Mouse (Mus musculus) cerebellum, postnatal 25 days (tissue): ENCODE data around the gene Pyroxd1.
"Not testable (repeated sequence)": the region's sequence is repeated elsewhere in the genome, so short reads cannot be mapped to it uniquely, and the experiment has no call there.

Source experiments
- DNase-seq, 2 experiments: peaks; one replicate each; pipeline ENCODE4 v3.0.0; 2021; ENCODE audit warnings: mixed read lengths in 2 of 2

The Pyroxd1 gene

GRCm38 (mm10) chr6:142345440-142346038 is at the start of gene Pyroxd1:
Gene Pyroxd1, plus strand, starts transcription at chr6:142345654.
- DNase-seq, result peak; percentile 89 to 90

GRCm38 (mm10) chr6:142298098-142298497 is 47.4 kb upstream of the Pyroxd1 start, which contains the start of gene Iapp:
Gene Iapp, plus strand, starts transcription at chr6:142298423.
- DNase-seq, result no peak

- DNase-seq, result no peak
Measured at GRCm38 (mm10) chr6:142305076-142305475, 40.4 kb upstream of the Pyroxd1 start.

- DNase-seq, result no peak
Measured at GRCm38 (mm10) chr6:142314285-142314684, 31.2 kb upstream of the Pyroxd1 start.

GRCm38 (mm10) chr6:142317106-142317505 is 28.3 kb upstream of the Pyroxd1 start:
- DNase-seq, result no peak

GRCm38 (mm10) chr6:142322881-142323280 is 22.6 kb upstream of the Pyroxd1 start, which contains the start of gene Slco1a5:
Gene Slco1a5, minus strand, starts transcription at chr6:142322981.
- DNase-seq, result no peak

- DNase-seq, result no peak
Measured at GRCm38 (mm10) chr6:142326598-142326997, 18.9 kb upstream of the Pyroxd1 start.

- no peak for DNase-seq
Measured at GRCm38 (mm10) chr6:142329201-142329600, 16.3 kb upstream of the Pyroxd1 start.

- no peak for DNase-seq
Measured at GRCm38 (mm10) chr6:142338961-142339360, 6.5 kb upstream of the Pyroxd1 start.

- DNase-seq, result no peak
Measured at GRCm38 (mm10) chr6:142339576-142339975, 5.9 kb upstream of the Pyroxd1 start.

GRCm38 (mm10) chr6:142343561-142343960 is 1.9 kb upstream of the Pyroxd1 start:
- DNase-seq, result peak; percentile 18 to 58

- DNase-seq, result no peak
Measured at GRCm38 (mm10) chr6:142346181-142347110, 992 bp downstream of the Pyroxd1 start.

- no peak for DNase-seq
Measured at GRCm38 (mm10) chr6:142347431-142348385, 2.3 kb downstream of the Pyroxd1 start.

- not testable (repeated sequence) for DNase-seq
Measured at GRCm38 (mm10) chr6:142352099-142352498, 6.6 kb downstream of the Pyroxd1 start.

GRCm38 (mm10) chr6:142357106-142357505 is 11.7 kb downstream of the Pyroxd1 start:
- no peak for DNase-seq

GRCm38 (mm10) chr6:142362036-142362435 is 16.6 kb downstream of the Pyroxd1 start:
- DNase-seq, result no peak

- DNase-seq, result no peak
Measured at GRCm38 (mm10) chr6:142363019-142363576, 17.6 kb downstream of the Pyroxd1 start.

- no peak for DNase-seq
Measured at GRCm38 (mm10) chr6:142365742-142366472, 20.5 kb downstream of the Pyroxd1 start.

- DNase-seq, result no peak
Measured at GRCm38 (mm10) chr6:142366473-142367018, 21.1 kb downstream of the Pyroxd1 start.

- no peak for DNase-seq
Measured at GRCm38 (mm10) chr6:142367565-142367964, 22.1 kb downstream of the Pyroxd1 start.

- DNase-seq, result no peak
Measured at GRCm38 (mm10) chr6:142369568-142369967, 24.1 kb downstream of the Pyroxd1 start.
